Mouse (Mus musculus): ENCODE results near the gene Xpr1. TPM values are rescaled to one million over a fixed set of nuclear protein-coding genes. Genes with fewer than 3 reads are reported as not detected.

The Xpr1 gene
- polyA plus RNA-seq, 1 experiment: 27.2 TPM

GRCm38 (mm10) chr1:155239169-155239568 lies 178.0 kb downstream of the Xpr1 start:
- Histone ChIP-seq H3K27me3 (ENCODE audit: control insufficient read depth, insufficient read depth, low read length, poor library complexity, severe bottlenecking) (peaks cover 3% of the 10 kb centered on the region; the same call in 1 of the 2 replicates), H3K36me3 (ENCODE audit: control insufficient read depth, insufficient read depth, low read length, poor library complexity, severe bottlenecking) (no peaks in the 10 kb centered on the region), H3K4me3 (ENCODE audit: low read depth, low read length) (no peak overlapping the region), H3K27ac (ENCODE audit: insufficient read depth, low read length) (no peak overlapping the region), H3K4me1 (ENCODE audit: control insufficient read depth, insufficient read depth, low read length) (peaks cover 2% of the 10 kb centered on the region), H3K9ac (ENCODE audit: low read depth, poor library complexity, severe bottlenecking) (no peak overlapping the region), H3K9me3 (replicated peaks; ENCODE audit: control insufficient read depth, insufficient read depth, low read length, poor library complexity, severe bottlenecking) (no peaks in the 10 kb centered on the region)
- no peak for TF ChIP-seq POLR2A (IDR thresholded peaks at IDR 0.05; ENCODE audit: insufficient read depth, low read length)
- no peak for TF ChIP-seq CTCF (IDR thresholded peaks at IDR 0.05; ENCODE audit: low read depth, low read length)
- no peak for TF ChIP-seq EP300 (IDR thresholded peaks at IDR 0.05; ENCODE audit: insufficient read depth, low read depth, low read length)

GRCm38 (mm10) chr1:155238126-155238525 lies 179.1 kb downstream of the Xpr1 start:
- no peak overlapping the region for H3K4me3 ChIP-seq (ENCODE audit: low read depth, low read length)
- peaks cover 2% of the 10 kb centered on the region for H3K4me1 ChIP-seq (ENCODE audit: control insufficient read depth, insufficient read depth, low read length)
- no peak overlapping the region for H3K27ac ChIP-seq (ENCODE audit: insufficient read depth, low read length)
- no peaks in the 10 kb centered on the region; the same call in 1 of the 2 replicates for H3K27me3 ChIP-seq (ENCODE audit: control insufficient read depth, insufficient read depth, low read length, poor library complexity, severe bottlenecking)
- H3K9me3 ChIP-seq (replicated peaks; ENCODE audit: control insufficient read depth, insufficient read depth, low read length, poor library complexity, severe bottlenecking): no peaks in the 10 kb centered on the region
- H3K36me3 ChIP-seq (ENCODE audit: control insufficient read depth, insufficient read depth, low read length, poor library complexity, severe bottlenecking): no peaks in the 10 kb centered on the region
- no peak for TF ChIP-seq CTCF (IDR thresholded peaks at IDR 0.05; ENCODE audit: low read depth, low read length)
- TF ChIP-seq POLR2A (IDR thresholded peaks at IDR 0.05; ENCODE audit: insufficient read depth, low read length): no peak
- TF ChIP-seq EP300 (IDR thresholded peaks at IDR 0.05; ENCODE audit: insufficient read depth, low read depth, low read length): no peak
- no peak overlapping the region for H3K9ac ChIP-seq (ENCODE audit: low read depth, poor library complexity, severe bottlenecking)

- H3K4me1 ChIP-seq (ENCODE audit: control insufficient read depth, insufficient read depth, low read length): peaks cover 2% of the 10 kb centered on the region
- H3K36me3 ChIP-seq (ENCODE audit: control insufficient read depth, insufficient read depth, low read length, poor library complexity, severe bottlenecking): no peaks in the 10 kb centered on the region
- no peak overlapping the region for H3K4me3 ChIP-seq (ENCODE audit: low read depth, low read length)
- H3K27ac ChIP-seq (ENCODE audit: insufficient read depth, low read length): no peak overlapping the region
- H3K9me3 ChIP-seq (replicated peaks; ENCODE audit: control insufficient read depth, insufficient read depth, low read length, poor library complexity, severe bottlenecking): no peaks in the 10 kb centered on the region
- TF ChIP-seq POLR2A (IDR thresholded peaks at IDR 0.05; ENCODE audit: insufficient read depth, low read length): no peak
- no peak for TF ChIP-seq CTCF (IDR thresholded peaks at IDR 0.05; ENCODE audit: low read depth, low read length)
- TF ChIP-seq EP300 (IDR thresholded peaks at IDR 0.05; ENCODE audit: insufficient read depth, low read depth, low read length): no peak
- no peaks in the 10 kb centered on the region for H3K27me3 ChIP-seq (ENCODE audit: control insufficient read depth, insufficient read depth, low read length, poor library complexity, severe bottlenecking)
- H3K9ac ChIP-seq (ENCODE audit: low read depth, poor library complexity, severe bottlenecking): no peak overlapping the region
These were observed 179.8 kb downstream of the Xpr1 start for GRCm38 (mm10) chr1:155237390-155237789.

GRCm38 (mm10) chr1:155236306-155237024 lies 180.8 kb downstream of the Xpr1 start:
- peaks cover 2% of the 10 kb centered on the region for H3K4me1 ChIP-seq (ENCODE audit: control insufficient read depth, insufficient read depth, low read length)
- H3K27ac ChIP-seq (ENCODE audit: insufficient read depth, low read length): no peak overlapping the region
- no peak overlapping the region for H3K9ac ChIP-seq (ENCODE audit: low read depth, poor library complexity, severe bottlenecking)

GRCm38 (mm10) chr1:155235641-155236040 lies 181.6 kb downstream of the Xpr1 start:
- H3K36me3 ChIP-seq (ENCODE audit: control insufficient read depth, insufficient read depth, low read length, poor library complexity, severe bottlenecking): no peaks in the 10 kb centered on the region
- no peaks in the 10 kb centered on the region for H3K27me3 ChIP-seq (ENCODE audit: control insufficient read depth, insufficient read depth, low read length, poor library complexity, severe bottlenecking)
- TF ChIP-seq POLR2A (IDR thresholded peaks at IDR 0.05; ENCODE audit: insufficient read depth, low read length) (no peak), EP300 (IDR thresholded peaks at IDR 0.05; ENCODE audit: insufficient read depth, low read depth, low read length) (no peak), CTCF (IDR thresholded peaks at IDR 0.05; ENCODE audit: low read depth, low read length) (no peak)
- no peaks in the 10 kb centered on the region for H3K4me1 ChIP-seq (ENCODE audit: control insufficient read depth, insufficient read depth, low read length)
- H3K9ac ChIP-seq (ENCODE audit: low read depth, poor library complexity, severe bottlenecking): no peak overlapping the region
- H3K4me3 ChIP-seq (ENCODE audit: low read depth, low read length): no peak overlapping the region
- no peaks in the 10 kb centered on the region for H3K9me3 ChIP-seq (replicated peaks; ENCODE audit: control insufficient read depth, insufficient read depth, low read length, poor library complexity, severe bottlenecking)
- no peak overlapping the region for H3K27ac ChIP-seq (ENCODE audit: insufficient read depth, low read length)

More at GRCm38 (mm10) chr1:155236306-155237024, 180.8 kb downstream of the Xpr1 start:
- no peak overlapping the region for H3K4me3 ChIP-seq (ENCODE audit: low read depth, low read length)
- no peaks in the 10 kb centered on the region for H3K36me3 ChIP-seq (ENCODE audit: control insufficient read depth, insufficient read depth, low read length, poor library complexity, severe bottlenecking)
- TF ChIP-seq POLR2A (IDR thresholded peaks at IDR 0.05; ENCODE audit: insufficient read depth, low read length): no peak
- TF ChIP-seq CTCF (IDR thresholded peaks at IDR 0.05; ENCODE audit: low read depth, low read length): no peak
- TF ChIP-seq EP300 (IDR thresholded peaks at IDR 0.05; ENCODE audit: insufficient read depth, low read depth, low read length): no peak
- no peaks in the 10 kb centered on the region for H3K27me3 ChIP-seq (ENCODE audit: control insufficient read depth, insufficient read depth, low read length, poor library complexity, severe bottlenecking)
- no peaks in the 10 kb centered on the region for H3K9me3 ChIP-seq (replicated peaks; ENCODE audit: control insufficient read depth, insufficient read depth, low read length, poor library complexity, severe bottlenecking)

- no peaks in the 10 kb centered on the region for H3K4me1 ChIP-seq (ENCODE audit: control insufficient read depth, insufficient read depth, low read length)
- no peaks in the 10 kb centered on the region for H3K27me3 ChIP-seq (ENCODE audit: control insufficient read depth, insufficient read depth, low read length, poor library complexity, severe bottlenecking)
- H3K27ac ChIP-seq (ENCODE audit: insufficient read depth, low read length): no peak overlapping the region
- no peaks in the 10 kb centered on the region for H3K36me3 ChIP-seq (ENCODE audit: control insufficient read depth, insufficient read depth, low read length, poor library complexity, severe bottlenecking)
- no peak overlapping the region for H3K9ac ChIP-seq (ENCODE audit: low read depth, poor library complexity, severe bottlenecking)
- TF ChIP-seq EP300 (IDR thresholded peaks at IDR 0.05; ENCODE audit: insufficient read depth, low read depth, low read length) (no peak), POLR2A (IDR thresholded peaks at IDR 0.05; ENCODE audit: insufficient read depth, low read length) (no peak), CTCF (IDR thresholded peaks at IDR 0.05; ENCODE audit: low read depth, low read length) (no peak)
- H3K4me3 ChIP-seq (ENCODE audit: low read depth, low read length): no peak overlapping the region
- H3K9me3 ChIP-seq (replicated peaks; ENCODE audit: control insufficient read depth, insufficient read depth, low read length, poor library complexity, severe bottlenecking): no peaks in the 10 kb centered on the region
These were observed 183.1 kb downstream of the Xpr1 start for GRCm38 (mm10) chr1:155233931-155234607.

All from ES-Bruce4 (cell line).